Mouse (Mus musculus) midbrain, embryonic 11.5 days (tissue): Measurements from ENCODE around the gene Kazald1. TPM values are rescaled to one million over a fixed set of nuclear protein-coding genes. Genes with fewer than 3 reads are reported as not detected.
A peak's percentile ranks its signal among the peaks of the same experiment; 100 is the strongest.

ENCODE experiments used
- ATAC-seq: fragments of 200-750 bp; cut with Nextera tagmentation; 2 replicates; pipeline ENCODE4 v1.8.0; 2017; ENCODE audit warnings: moderate TSS enrichment, moderate library complexity; ENCODE audit not compliant: low FRiP score
- DNase-seq: peaks from one replicate; pipeline ENCODE4 v3.0.0; 2015; ENCODE audit warnings: low spot score; ENCODE audit errors: missing footprints
- H3K27ac ChIP-seq: fragments of 300-500 bp; sonication (generic); 2 replicates; pipeline ENCODE4 v1.5.1; 2014; ENCODE audit warnings: low read depth, low read length
- H3K27me3 ChIP-seq: fragments of 300-500 bp; sonication (generic); 2 replicates; pipeline ENCODE4 v1.6.1; 2014; ENCODE audit warnings: mild to moderate bottlenecking, low read length, moderate library complexity, mixed read lengths; ENCODE audit not compliant: control insufficient read depth, insufficient read depth
- H3K36me3 ChIP-seq: fragments of 300-500 bp; sonication (generic); 2 replicates; pipeline ENCODE4 v1.6.1; 2014; ENCODE audit warnings: mild to moderate bottlenecking, low read length, moderate library complexity, mixed read lengths; ENCODE audit not compliant: control insufficient read depth, insufficient read depth
- H3K4me1 ChIP-seq: fragments of 300-500 bp; sonication (generic); 2 replicates; pipeline ENCODE4 v1.6.1; 2014; ENCODE audit warnings: low read length; ENCODE audit not compliant: control insufficient read depth, insufficient read depth
- H3K4me2 ChIP-seq: fragments of 300-500 bp; sonication (generic); 2 replicates; pipeline ENCODE4 v1.6.1; 2014; ENCODE audit warnings: mild to moderate bottlenecking, moderate library complexity
- H3K4me3 ChIP-seq: fragments of 300-500 bp; sonication (generic); 2 replicates; pipeline ENCODE4 v1.5.1; 2014; ENCODE audit warnings: low read depth, low read length
- H3K9ac ChIP-seq: fragments of 300-500 bp; sonication (generic); 2 replicates; pipeline ENCODE4 v1.6.1; 2014; ENCODE audit warnings: low read length
- H3K9me3 ChIP-seq: fragments of 300-500 bp; sonication (generic); 2 replicates; pipeline ENCODE4 v1.6.1; 2016; ENCODE audit warnings: low read length; ENCODE audit not compliant: control insufficient read depth
- WGBS: fragments of 180-500 bp; shearing (Covaris S2); extraction: QIAGEN DNeasy Blood & Tissue Kit; methylation state at CpG from one replicate; pipeline ENCODE4 v1.1.7; 2014; 5-methylcytosine and 5-hydroxymethylcytosine counted together
- polyA plus RNA-seq: library from polyadenylated mRNA; unstranded; fragments of >200 nt; fragmentation: Nextera tagmentation; extraction: Ambion mirVana; gene quantifications from 2 replicates; pipeline ENCODE4 v1.2.1, GENCODE M21; 2014

Gene Kazald1
- polyA plus RNA-seq = 0.38 and 0.39 TPM in 2 replicates

GRCm38 (mm10) chr19:45074580-45075322, at the start of gene Kazald1:
Gene Kazald1, plus strand, starts transcription at chr19:45075241.
- peaks cover 45% of the 10 kb centered on the region for H3K27me3 ChIP-seq
- peak; percentile 91 for ATAC-seq

GRCm38 (mm10) chr19:45025937-45026568, 49.0 kb upstream of the Kazald1 start:
- no peak overlapping the region for H3K4me2 ChIP-seq
- 91% methylated on average over 37 of the region's 37 CpGs for WGBS
- DNase-seq (no peak), ATAC-seq (no peak)
- no peak overlapping the region for H3K4me3 ChIP-seq
- H3K4me1 ChIP-seq = peaks cover 8% of the 10 kb centered on the region
- no peaks in the 10 kb centered on the region for H3K27me3 ChIP-seq
- peaks cover 34% of the 10 kb centered on the region for H3K36me3 ChIP-seq
- H3K9ac ChIP-seq = no peak overlapping the region
- no peak overlapping the region for H3K27ac ChIP-seq
- H3K9me3 ChIP-seq = no peaks in the 10 kb centered on the region

More at GRCm38 (mm10) chr19:45074580-45075322, at the start of gene Kazald1:
- under 1% methylated on average over 45 of the region's 45 CpGs for WGBS
- H3K4me2 ChIP-seq = peak within 1 kb of the TSS; percentile 70
- H3K4me3 ChIP-seq = peak within 1 kb of the TSS; percentile 54
- DNase-seq = peak; percentile 100
- H3K9ac ChIP-seq = peak within 1 kb of the TSS; percentile 77
- H3K4me1 ChIP-seq = peaks cover 19% of the 10 kb centered on the region
- no peaks in the 10 kb centered on the region for H3K36me3 ChIP-seq
- no peaks in the 10 kb centered on the region for H3K9me3 ChIP-seq
- peak within 1 kb of the TSS; percentile 15; the same call in 1 of the 2 replicates for H3K27ac ChIP-seq

GRCm38 (mm10) chr19:45026958-45027670, 47.9 kb upstream of the Kazald1 start:
- ATAC-seq (no peak), DNase-seq (no peak)
- Histone ChIP-seq H3K36me3 (peaks cover 34% of the 10 kb centered on the region), H3K9me3 (no peaks in the 10 kb centered on the region), H3K4me3 (no peak overlapping the region), H3K27me3 (no peaks in the 10 kb centered on the region), H3K4me2 (no peak overlapping the region), H3K4me1 (0 out of 2 replicates have a peak, but pooled peaks cover 2% of the 10 kb centered on the region), H3K9ac (no peak overlapping the region), H3K27ac (no peak overlapping the region)
- WGBS = 90% methylated on average over 6 of the region's 6 CpGs

GRCm38 (mm10) chr19:45027848-45028247, 47.2 kb upstream of the Kazald1 start:
- whole genome bisulfite sequencing = 84% methylated on average over 6 of the region's 6 CpGs
- 0 out of 2 replicates have a peak, but pooled peaks cover 2% of the 10 kb centered on the region for H3K4me1 ChIP-seq
- peaks cover 30% of the 10 kb centered on the region for H3K36me3 ChIP-seq

GRCm38 (mm10) chr19:45028746-45029145, 46.3 kb upstream of the Kazald1 start:
- no peak overlapping the region for H3K9ac ChIP-seq
- WGBS = 60% methylated on average over 19 of the region's 19 CpGs
- H3K9me3 ChIP-seq = no peaks in the 10 kb centered on the region
- H3K4me3 ChIP-seq = no peak overlapping the region
- DNase-seq (no peak), ATAC-seq (no peak)
- H3K4me2 ChIP-seq = no peak overlapping the region
- H3K27ac ChIP-seq = no peak overlapping the region
- H3K36me3 ChIP-seq = peaks cover 27% of the 10 kb centered on the region
- no peaks in the 10 kb centered on the region for H3K27me3 ChIP-seq
- H3K4me1 ChIP-seq = 0 out of 2 replicates have a peak, but pooled peaks cover 2% of the 10 kb centered on the region

More at GRCm38 (mm10) chr19:45027848-45028247, 47.2 kb upstream of the Kazald1 start:
- ATAC-seq (no peak), DNase-seq (no peak)
- no peaks in the 10 kb centered on the region for H3K9me3 ChIP-seq
- H3K27ac ChIP-seq = no peak overlapping the region
- no peak overlapping the region for H3K4me3 ChIP-seq
- no peak overlapping the region for H3K9ac ChIP-seq
- H3K4me2 ChIP-seq = no peak overlapping the region
- no peaks in the 10 kb centered on the region for H3K27me3 ChIP-seq

GRCm38 (mm10) chr19:45029571-45029970, 45.5 kb upstream of the Kazald1 start:
- H3K9ac ChIP-seq = no peak overlapping the region
- DNase-seq (no peak), ATAC-seq (no peak)
- H3K4me3 ChIP-seq = no peak overlapping the region
- H3K36me3 ChIP-seq = peaks cover 22% of the 10 kb centered on the region
- H3K27ac ChIP-seq = no peak overlapping the region
- 50% methylated on average over 8 of the region's 9 CpGs for WGBS
- 0 out of 2 replicates have a peak, but pooled peaks cover 2% of the 10 kb centered on the region for H3K4me1 ChIP-seq
- no peaks in the 10 kb centered on the region for H3K27me3 ChIP-seq
- H3K4me2 ChIP-seq = no peak overlapping the region
- H3K9me3 ChIP-seq = no peaks in the 10 kb centered on the region

- no peak overlapping the region for H3K9ac ChIP-seq
- peak; percentile 96 for DNase-seq
- H3K4me2 ChIP-seq = no peak overlapping the region
- peak; percentile 38; the same call in 1 of the 2 replicates for ATAC-seq
- WGBS = 35% methylated on average over 8 of the region's 8 CpGs
- no peaks in the 10 kb centered on the region for H3K9me3 ChIP-seq
- H3K4me1 ChIP-seq = 0 out of 2 replicates have a peak, but pooled peaks cover 2% of the 10 kb centered on the region
- H3K27me3 ChIP-seq = no peaks in the 10 kb centered on the region
- no peak overlapping the region for H3K4me3 ChIP-seq
- H3K36me3 ChIP-seq = peaks cover 18% of the 10 kb centered on the region
- no peak overlapping the region for H3K27ac ChIP-seq
These were observed 44.9 kb upstream of the Kazald1 start for GRCm38 (mm10) chr19:45030111-45030510.

GRCm38 (mm10) chr19:45030746-45031693, 44.0 kb upstream of the Kazald1 start:
- WGBS = 43% methylated on average over 20 of the region's 20 CpGs
- H3K9ac ChIP-seq = no peak overlapping the region
- H3K9me3 ChIP-seq = no peaks in the 10 kb centered on the region
- 0 out of 2 replicates have a peak, but pooled peaks have one; percentile 11 for ATAC-seq
- no peak overlapping the region for H3K27ac ChIP-seq
- no peaks in the 10 kb centered on the region for H3K27me3 ChIP-seq
- peaks cover 11% of the 10 kb centered on the region for H3K36me3 ChIP-seq
- H3K4me1 ChIP-seq = 0 out of 2 replicates have a peak, but pooled peaks cover 2% of the 10 kb centered on the region
- DNase-seq = peak; percentile 93
- H3K4me2 ChIP-seq = no peak overlapping the region; the same call in 1 of the 2 replicates
- no peak overlapping the region for H3K4me3 ChIP-seq
